Mouse (Mus musculus) intestine, embryonic 15.5 days (tissue): ENCODE results near the gene Zfp955a. TPM values are rescaled to one million over a fixed set of nuclear protein-coding genes. Genes with fewer than 3 reads are reported as not detected.
"Not testable (repeated sequence)": the region's sequence is repeated elsewhere in the genome, so short reads cannot be mapped to it uniquely, and the experiment has no call there.

Experiments used
- ATAC-seq: fragments of 200-750 bp; cut with Nextera tagmentation; 2 replicates; pipeline ENCODE4 v1.8.0; 2017; ENCODE audit warnings: moderate TSS enrichment, moderate library complexity
- H3K27ac ChIP-seq: fragments of 300-500 bp; sonication (generic); 2 replicates; pipeline ENCODE4 v1.5.1; 2015; ENCODE audit warnings: mild to moderate bottlenecking, inconsistent platforms
- H3K27me3 ChIP-seq: fragments of 300-500 bp; sonication (generic); replicated peaks from 2 replicates; pipeline ENCODE4 v1.6.1; 2015; ENCODE audit warnings: inconsistent platforms
- H3K36me3 ChIP-seq: fragments of 300-500 bp; sonication (generic); 2 replicates; pipeline ENCODE4 v1.6.1; 2015; ENCODE audit warnings: inconsistent platforms
- H3K4me1 ChIP-seq: fragments of 300-500 bp; sonication (generic); replicated peaks from 2 replicates; pipeline ENCODE4 v1.6.1; 2015; ENCODE audit warnings: inconsistent platforms
- H3K4me2 ChIP-seq: fragments of 300-500 bp; sonication (generic); replicated peaks from 2 replicates; pipeline ENCODE4 v1.6.1; 2015; ENCODE audit warnings: mild to moderate bottlenecking, inconsistent platforms
- H3K4me3 ChIP-seq: fragments of 300-500 bp; sonication (generic); replicated peaks from 2 replicates; pipeline ENCODE4 v1.5.1; 2015; ENCODE audit warnings: inconsistent platforms
- H3K9ac ChIP-seq: fragments of 300-500 bp; sonication (generic); 2 replicates; pipeline ENCODE4 v1.6.1; 2015; ENCODE audit warnings: inconsistent platforms
- H3K9me3 ChIP-seq: fragments of 300-500 bp; sonication (generic); 2 replicates; pipeline ENCODE4 v1.6.1; 2016; ENCODE audit warnings: inconsistent platforms
- WGBS: fragments of 180-500 bp; shearing (Covaris S2); methylation state at CpG from one replicate; pipeline ENCODE4 v1.1.7; 2015; 5-methylcytosine and 5-hydroxymethylcytosine counted together
- polyA plus RNA-seq: library from polyadenylated mRNA; unstranded; fragments of >200 nt; fragmentation: Nextera tagmentation; extraction: Ambion mirVana; gene quantifications from 2 replicates; pipeline ENCODE4 v1.2.1, GENCODE M21; 2015

Gene Zfp955a
- 11.7 and 14.0 TPM in 2 replicates for polyA plus RNA-seq

DNA sequence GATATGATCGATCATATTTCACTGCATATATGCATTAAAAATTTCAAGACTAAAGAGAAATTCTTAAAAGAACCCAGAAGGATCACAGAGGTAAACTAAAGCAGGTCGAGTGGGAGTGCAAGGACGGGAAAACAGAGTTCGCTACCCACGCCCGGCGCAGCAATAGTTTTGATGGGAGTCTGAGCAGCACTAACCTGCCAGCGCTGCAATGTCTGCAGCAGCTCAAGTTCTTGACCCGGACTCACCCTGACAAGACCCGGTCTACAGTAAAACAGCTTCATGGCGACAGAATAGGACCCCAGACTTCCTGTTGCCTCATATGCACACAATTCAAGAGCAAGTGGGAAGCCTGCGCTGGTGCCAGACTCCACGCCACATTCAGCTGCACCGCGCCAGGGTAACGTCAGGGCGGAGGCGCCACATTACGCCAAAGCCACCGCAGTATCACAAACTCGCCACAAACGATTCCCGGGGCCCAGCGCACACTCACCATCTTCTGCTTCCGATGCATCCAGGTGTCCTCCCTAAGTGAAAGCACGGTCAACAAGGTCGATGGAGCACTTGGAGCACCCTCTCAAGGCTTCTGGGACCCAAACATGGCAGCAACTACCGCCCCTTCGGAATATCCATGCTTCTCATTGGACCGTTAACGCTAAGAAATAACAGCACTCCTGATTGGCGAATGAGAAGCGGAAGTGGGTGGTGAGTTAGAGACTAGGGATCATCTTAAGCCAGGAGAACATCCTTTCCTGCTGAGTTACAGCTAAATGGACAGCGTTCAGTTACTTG is at the start of gene Zfp955a:
TSS of gene Zfp955a (minus strand) at position 616 of the 789 bp plus-strand sequence.
- not testable (repeated sequence) for H3K27me3 ChIP-seq, H3K9ac ChIP-seq, H3K4me3 ChIP-seq, H3K36me3 ChIP-seq, H3K9me3 ChIP-seq, H3K4me1 ChIP-seq, H3K27ac ChIP-seq
- ATAC-seq = peak; percentile 99
- 26% methylated on average over 1 of the region's 34 CpGs for WGBS
- 0 out of 2 replicates have a peak within 1 kb of the TSS, but pooled peaks have one; percentile 9 for H3K4me2 ChIP-seq

DNA sequence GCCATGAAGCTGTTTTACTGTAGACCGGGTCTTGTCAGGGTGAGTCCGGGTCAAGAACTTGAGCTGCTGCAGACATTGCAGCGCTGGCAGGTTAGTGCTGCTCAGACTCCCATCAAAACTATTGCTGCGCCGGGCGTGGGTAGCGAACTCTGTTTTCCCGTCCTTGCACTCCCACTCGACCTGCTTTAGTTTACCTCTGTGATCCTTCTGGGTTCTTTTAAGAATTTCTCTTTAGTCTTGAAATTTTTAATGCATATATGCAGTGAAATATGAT is 34.9 kb upstream of the Zfp955a start:
- H3K4me1 ChIP-seq, H3K9ac ChIP-seq, H3K4me3 ChIP-seq, H3K9me3 ChIP-seq, H3K27ac ChIP-seq, H3K27me3 ChIP-seq, H3K4me2 ChIP-seq, H3K36me3 ChIP-seq: not testable (repeated sequence)
- WGBS = no CpG with 5 or more reads among the region's 9 CpGs
- ATAC-seq = peak; percentile 74

DNA sequence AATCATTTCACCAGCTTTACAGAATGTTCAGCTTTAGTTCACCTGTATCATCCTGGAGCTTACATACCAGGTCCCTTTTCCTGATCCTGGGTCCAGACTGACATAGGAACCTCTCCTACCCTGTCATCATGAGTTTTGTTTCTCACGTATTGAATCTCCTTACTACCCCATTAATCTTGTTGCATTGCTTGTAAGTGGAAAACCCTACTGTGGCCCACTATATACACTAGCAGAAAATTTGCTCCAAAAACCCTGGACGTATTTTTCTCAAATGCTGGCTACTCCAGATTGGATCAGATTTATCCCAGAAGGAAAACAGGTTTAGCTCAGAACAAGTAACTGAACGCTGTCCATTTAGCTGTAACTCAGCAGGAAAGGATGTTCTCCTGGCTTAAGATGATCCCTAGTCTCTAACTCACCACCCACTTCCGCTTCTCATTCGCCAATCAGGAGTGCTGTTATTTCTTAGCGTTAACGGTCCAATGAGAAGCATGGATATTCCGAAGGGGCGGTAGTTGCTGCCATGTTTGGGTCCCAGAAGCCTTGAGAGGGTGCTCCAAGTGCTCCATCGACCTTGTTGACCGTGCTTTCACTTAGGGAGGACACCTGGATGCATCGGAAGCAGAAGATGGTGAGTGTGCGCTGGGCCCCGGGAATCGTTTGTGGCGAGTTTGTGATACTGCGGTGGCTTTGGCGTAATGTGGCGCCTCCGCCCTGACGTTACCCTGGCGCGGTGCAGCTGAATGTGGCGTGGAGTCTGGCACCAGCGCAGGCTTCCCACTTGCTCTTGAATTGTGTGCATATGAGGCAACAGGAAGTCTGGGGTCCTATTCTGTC is 34.3 kb upstream of the Zfp955a start, which contains the start of gene Zfp955b:
TSS of gene Zfp955b (plus strand) at position 506 of the 837 bp plus-strand sequence.
- H3K36me3 ChIP-seq, H3K27ac ChIP-seq, H3K4me1 ChIP-seq, H3K9me3 ChIP-seq, H3K9ac ChIP-seq, H3K4me3 ChIP-seq, H3K27me3 ChIP-seq: not testable (repeated sequence)
- ATAC-seq = peak; percentile 100
- no CpG with 5 or more reads among the region's 25 CpGs for WGBS
- H3K4me2 ChIP-seq = 0 out of 2 replicates have a peak within 1 kb of the TSS, but pooled peaks have one; percentile 9

DNA sequence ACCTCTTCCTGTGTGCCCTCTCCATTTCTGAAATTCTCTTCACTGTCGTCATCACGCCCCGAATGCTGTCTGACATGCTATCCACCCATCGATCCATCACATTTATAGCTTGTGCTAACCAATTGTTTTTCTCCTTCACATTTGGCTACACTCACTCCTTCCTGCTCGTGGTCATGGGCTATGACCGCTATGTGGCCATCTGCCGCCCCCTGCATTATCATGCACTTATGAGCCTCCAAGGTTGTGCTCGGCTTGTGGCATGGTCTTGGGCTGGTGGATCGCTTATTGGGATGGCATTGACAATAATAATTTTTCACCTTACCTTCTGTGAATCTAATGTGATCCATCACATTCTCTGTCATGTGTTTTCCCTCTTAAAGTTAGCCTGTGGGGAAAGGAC is 14.0 kb upstream of the Zfp955a start:
- Histone ChIP-seq H3K36me3 (no peaks in the 10 kb centered on the region), H3K4me2 (no peak overlapping the region), H3K4me3 (no peak overlapping the region), H3K27ac (no peak overlapping the region), H3K4me1 (no peaks in the 10 kb centered on the region), H3K9ac (no peak overlapping the region), H3K27me3 (no peaks in the 10 kb centered on the region), H3K9me3 (no peaks in the 10 kb centered on the region)
- no peak for ATAC-seq
- 89% methylated on average over 9 of the region's 9 CpGs for WGBS

DNA sequence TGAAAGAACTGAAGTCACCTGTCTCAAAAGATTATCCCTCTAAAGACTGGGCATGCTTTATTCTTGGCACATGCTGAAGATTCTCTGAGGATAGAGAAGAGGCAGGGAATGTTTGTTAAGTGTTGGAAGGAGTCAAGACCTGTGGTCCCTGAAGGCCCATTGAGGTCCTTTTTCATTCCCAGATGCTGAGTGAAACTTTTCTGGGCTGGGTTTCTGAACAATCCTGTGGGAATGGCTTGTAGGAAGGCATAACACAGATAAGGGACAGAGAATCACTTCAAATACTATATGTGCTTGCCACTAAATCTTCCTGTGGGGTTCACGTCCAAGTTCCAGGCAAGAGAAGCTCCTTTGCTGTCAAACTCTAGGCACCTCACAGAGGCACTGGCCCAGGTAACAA is 9.4 kb upstream of the Zfp955a start, which contains the start of gene Olfr63:
TSS of gene Olfr63 (plus strand) at position 301 of the 400 bp plus-strand sequence.
- Histone ChIP-seq H3K27me3 (no peaks in the 10 kb centered on the region), H3K9ac (no peak within 1 kb of the TSS), H3K9me3 (no peaks in the 10 kb centered on the region), H3K4me2 (no peak within 1 kb of the TSS), H3K4me1 (no peaks in the 10 kb centered on the region), H3K4me3 (no peak within 1 kb of the TSS), H3K36me3 (no peaks in the 10 kb centered on the region), H3K27ac (no peak within 1 kb of the TSS)
- WGBS = 57% methylated on average over 1 of the region's 1 CpGs
- ATAC-seq = no peak

DNA sequence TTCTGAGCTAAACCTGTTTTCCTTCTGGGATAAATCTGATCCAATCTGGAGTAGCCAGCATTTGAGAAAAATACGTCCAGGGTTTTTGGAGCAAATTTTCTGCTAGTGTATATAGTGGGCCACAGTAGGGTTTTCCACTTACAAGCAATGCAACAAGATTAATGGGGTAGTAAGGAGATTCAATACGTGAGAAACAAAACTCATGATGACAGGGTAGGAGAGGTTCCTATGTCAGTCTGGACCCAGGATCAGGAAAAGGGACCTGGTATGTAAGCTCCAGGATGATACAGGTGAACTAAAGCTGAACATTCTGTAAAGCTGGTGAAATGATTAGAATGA is 343 bp upstream of the Zfp955a start:
- peak; percentile 26; the same call in 1 of the 2 replicates for ATAC-seq
- not testable (repeated sequence) for H3K27ac ChIP-seq, H3K4me1 ChIP-seq, H3K4me3 ChIP-seq, H3K9ac ChIP-seq, H3K27me3 ChIP-seq, H3K36me3 ChIP-seq, H3K4me2 ChIP-seq, H3K9me3 ChIP-seq
- no CpG with 5 or more reads among the region's 2 CpGs for WGBS

DNA sequence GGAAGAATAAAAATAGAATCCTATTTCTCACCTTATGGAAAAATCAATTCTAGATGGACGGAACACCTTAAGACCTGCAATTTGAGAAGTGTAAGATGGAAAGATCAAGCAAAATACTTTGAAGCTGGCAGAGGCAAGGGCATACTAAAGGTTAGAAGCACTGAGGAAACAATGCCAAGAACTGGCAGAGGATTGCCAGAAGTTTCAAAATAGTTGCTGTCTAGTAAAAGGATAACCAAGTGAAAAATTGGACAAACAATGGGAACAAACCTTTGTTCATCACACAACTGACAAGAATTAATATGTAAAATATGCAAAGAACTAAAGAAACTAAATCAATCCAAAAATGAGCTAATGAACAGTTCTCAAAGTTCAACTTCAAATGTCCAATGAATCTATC is 18.3 kb downstream of the Zfp955a start:
- H3K4me2 ChIP-seq, H3K27ac ChIP-seq, H3K36me3 ChIP-seq, ATAC-seq, H3K9ac ChIP-seq, H3K27me3 ChIP-seq, H3K9me3 ChIP-seq, H3K4me1 ChIP-seq, H3K4me3 ChIP-seq: not testable (repeated sequence)
- 96% methylated on average over 1 of the region's 1 CpGs for WGBS

DNA sequence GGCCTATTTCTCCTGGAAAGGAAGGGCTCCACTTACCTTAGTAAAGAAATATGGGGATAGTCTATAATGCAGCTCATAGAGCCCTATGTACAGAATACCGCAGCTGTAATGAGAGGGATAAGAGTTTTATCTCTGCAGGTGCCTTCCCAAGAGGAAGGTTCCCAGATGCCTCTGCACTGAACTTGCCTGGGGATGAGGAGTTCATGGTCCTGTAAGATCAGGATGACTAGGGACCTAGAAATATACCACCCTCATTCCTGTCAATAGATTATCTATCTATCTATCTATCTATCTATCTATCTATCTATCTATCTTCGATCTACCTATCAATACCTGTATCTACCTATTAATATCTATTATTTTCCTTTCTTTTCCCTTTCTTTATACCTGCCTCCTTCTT is 33.4 kb downstream of the Zfp955a start, which contains the start of gene Olfr1564:
TSS of gene Olfr1564 (minus strand) at position 101 of the 400 bp plus-strand sequence.
- no peak within 1 kb of the TSS for H3K4me2 ChIP-seq
- no peaks in the 10 kb centered on the region for H3K9me3 ChIP-seq
- WGBS = 89% methylated on average over 2 of the region's 2 CpGs
- no peaks in the 10 kb centered on the region for H3K4me1 ChIP-seq
- no peak within 1 kb of the TSS for H3K4me3 ChIP-seq
- H3K27ac ChIP-seq = no peak within 1 kb of the TSS
- H3K36me3 ChIP-seq = no peaks in the 10 kb centered on the region
- ATAC-seq = no peak
- H3K9ac ChIP-seq = no peak within 1 kb of the TSS
- no peaks in the 10 kb centered on the region for H3K27me3 ChIP-seq

DNA sequence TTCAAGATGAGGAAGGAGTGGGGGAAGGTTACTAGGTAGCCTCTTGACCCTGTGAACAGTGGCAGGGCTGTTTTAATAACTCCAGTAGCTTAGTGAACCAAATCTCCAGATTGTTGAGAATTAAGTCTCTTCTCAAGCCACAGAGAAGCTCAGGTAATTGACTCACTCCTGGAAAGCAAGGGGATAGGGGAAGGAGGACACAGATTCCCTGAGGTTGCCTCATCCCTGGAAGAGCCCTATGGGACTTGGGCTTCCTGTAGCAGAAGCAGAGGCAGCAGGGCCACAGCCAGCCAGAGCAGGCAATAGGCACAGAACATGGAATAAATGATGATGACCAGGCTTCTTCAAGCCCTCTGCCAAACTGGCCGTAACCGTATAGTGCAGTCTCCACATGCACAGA is 63.9 kb downstream of the Zfp955a start, which contains the start of gene Olfr239:
TSS of gene Olfr239 (plus strand) at position 301 of the 400 bp plus-strand sequence.
- H3K9me3 ChIP-seq, H3K4me1 ChIP-seq, H3K4me2 ChIP-seq, H3K9ac ChIP-seq, ATAC-seq, H3K27me3 ChIP-seq, H3K4me3 ChIP-seq, H3K27ac ChIP-seq, H3K36me3 ChIP-seq: not testable (repeated sequence)
- no CpG with 5 or more reads among the region's 2 CpGs for WGBS

Other genes with a start within 250 kb of the Zfp955a start
- 9.4 and 11.1 TPM in 2 replicates for gene Zfp763, start 221.7 kb downstream of the Zfp955a start, polyA plus RNA-seq
- not detected in 2 replicates for gene 4921501E09Rik, start 187.1 kb downstream of the Zfp955a start, polyA plus RNA-seq
- gene Zfp563, start 165.8 kb downstream of the Zfp955a start, polyA plus RNA-seq = 4.1 and 7.8 TPM in 2 replicates
- gene Morc2b, start 115.5 kb downstream of the Zfp955a start, polyA plus RNA-seq = 0.08 TPM in 1 of 2 replicates, not detected in the other
- 0.03 TPM in 1 of 2 replicates, not detected in the other for gene Olfr55, start 86.7 kb downstream of the Zfp955a start, polyA plus RNA-seq
- gene Olfr239, start 63.8 kb downstream of the Zfp955a start, polyA plus RNA-seq = not detected in 2 replicates
- not detected in 2 replicates for gene Olfr1564, start 33.5 kb downstream of the Zfp955a start, polyA plus RNA-seq
- gene Olfr63, start 9.5 kb upstream of the Zfp955a start, polyA plus RNA-seq = 0.03 TPM in 1 of 2 replicates, not detected in the other
- 9.6 and 9.9 TPM in 2 replicates for gene Zfp955b, start 34.4 kb upstream of the Zfp955a start, polyA plus RNA-seq
- gene Zfp81, start 103.7 kb upstream of the Zfp955a start, polyA plus RNA-seq = 7.0 and 7.3 TPM in 2 replicates
- 11.3 and 13.1 TPM in 2 replicates for gene Zfp101, start 139.5 kb upstream of the Zfp955a start, polyA plus RNA-seq
- not detected in 2 replicates for gene Actl9, start 177.8 kb upstream of the Zfp955a start, polyA plus RNA-seq